Mouse (Mus musculus) MEL (cell line): ENCODE data around the gene Fem1a. TPM values are rescaled to one million over a fixed set of nuclear protein-coding genes. Genes with fewer than 3 reads are reported as not detected.

ENCODE experiments used
- DNase-seq: peaks from one replicate; pipeline ENCODE4 v3.0.0; 2011; ENCODE audit warnings: low read depth, low spot score
- H3K27ac ChIP-seq: 2 replicates; pipeline ENCODE4 v1.5.1; 2012; ENCODE audit warnings: low read depth, mild to moderate bottlenecking, control low read depth, low read length, moderate library complexity; ENCODE audit not compliant: control insufficient read depth
- H3K27me3 ChIP-seq, 2 experiments: fragments of 150-350 bp in 1 of 2; sonication (generic) in 1 of 2; 2 replicates each; pipeline ENCODE4 v1.6.1; 2012; ENCODE audit warnings: low read length in 2 of 2, mild to moderate bottlenecking in 2 of 2, improper control_type of control experiment in 1 of 2, moderate library complexity in 1 of 2; ENCODE audit not compliant: insufficient read depth in 2 of 2, control insufficient read depth in 1 of 2
- H3K36me3 ChIP-seq, 2 experiments: 2 replicates each; pipeline ENCODE4 v1.6.1; 2012 to 2014; ENCODE audit warnings: low read length in 2 of 2, improper control_type of control experiment in 1 of 2, inconsistent platforms in 1 of 2, mild to moderate bottlenecking in 1 of 2; ENCODE audit not compliant: insufficient read depth in 2 of 2, control insufficient read depth in 1 of 2
- H3K4me1 ChIP-seq, 2 experiments: fragments of 150-350 bp in 1 of 2; sonication (generic) in 1 of 2; 2 replicates each; pipeline ENCODE4 v1.6.1; 2012; ENCODE audit warnings: low read length in 2 of 2, improper control_type of control experiment in 1 of 2, mild to moderate bottlenecking in 1 of 2; ENCODE audit not compliant: insufficient read depth in 2 of 2, control insufficient read depth in 1 of 2
- H3K4me3 ChIP-seq, 2 experiments: fragments of 150-350 bp in 1 of 2; sonication (generic) in 1 of 2; 2 replicates each; pipeline ENCODE4 v1.5.1; 2012; ENCODE audit warnings: low read depth in 2 of 2, low read length in 2 of 2, mild to moderate bottlenecking in 2 of 2, moderate library complexity in 2 of 2, control low read depth in 1 of 2, improper control_type of control experiment in 1 of 2; ENCODE audit not compliant: control insufficient read depth in 1 of 2, insufficient read depth in 1 of 2
- H3K79me2 ChIP-seq: 2 replicates; pipeline ENCODE4 v1.6.1; 2012; ENCODE audit warnings: mild to moderate bottlenecking, low read length, moderate library complexity; ENCODE audit not compliant: control insufficient read depth, poor library complexity, insufficient read depth
- H3K9ac ChIP-seq: 2 replicates; pipeline ENCODE4 v1.6.1; 2012; ENCODE audit warnings: low read depth, mild to moderate bottlenecking, control low read depth, low read length, moderate library complexity; ENCODE audit not compliant: control insufficient read depth, poor library complexity, severe bottlenecking
- H3K9me3 ChIP-seq: fragments of 150-350 bp; sonication (generic); replicated peaks from 2 replicates; pipeline ENCODE4 v1.6.1; 2012; ENCODE audit warnings: mild to moderate bottlenecking, low read length, improper control_type of control experiment, moderate library complexity; ENCODE audit not compliant: insufficient read depth
- CHD1 ChIP-seq: IDR thresholded peaks from 2 replicates; pipeline ENCODE4 v1.6.1; 2012; ENCODE audit warnings: low read depth, mild to moderate bottlenecking, inconsistent platforms, low read length, improper control_type of control experiment
- CHD2 ChIP-seq: IDR thresholded peaks from 2 replicates; pipeline ENCODE4 v1.6.1; 2011; ENCODE audit warnings: low read length, improper control_type of control experiment
- CTCF ChIP-seq, 3 experiments: IDR thresholded peaks in 2 of 3; conservative IDR thresholded peaks in 1 of 3; 2 replicates each; pipeline ENCODE4 v1.5.1; 2011 to 2012; ENCODE audit warnings: low read length in 3 of 3, low read depth in 2 of 3, mild to moderate bottlenecking in 2 of 3, improper control_type of control experiment in 1 of 3, inconsistent platforms in 1 of 3, mixed read lengths in 1 of 3, moderate library complexity in 1 of 3; ENCODE audit not compliant: control insufficient read depth in 1 of 3, insufficient read depth in 1 of 3, poor library complexity in 1 of 3, severe bottlenecking in 1 of 3
- E2F4 ChIP-seq: IDR thresholded peaks from 2 replicates; pipeline ENCODE4 v1.6.1; 2011; ENCODE audit warnings: low read depth, low read length, improper control_type of control experiment, borderline replicate concordance
- ETS1 ChIP-seq: IDR thresholded peaks from 2 replicates; pipeline ENCODE4 v1.6.1; 2012; ENCODE audit warnings: low read depth, mild to moderate bottlenecking, inconsistent platforms, low read length, improper control_type of control experiment, moderate library complexity
- GABPA ChIP-seq: IDR thresholded peaks from 2 replicates; pipeline ENCODE4 v1.6.1; 2012; ENCODE audit warnings: low read depth, mild to moderate bottlenecking, inconsistent platforms, low read length, improper control_type of control experiment, moderate library complexity
- JUND ChIP-seq: IDR thresholded peaks from 2 replicates; pipeline ENCODE4 v1.6.1; 2011; ENCODE audit warnings: low read depth, mild to moderate bottlenecking, improper control_type of control experiment, low read length
- KAT2A ChIP-seq: conservative IDR thresholded peaks from 2 replicates; pipeline ENCODE4 v1.6.1; 2012; ENCODE audit warnings: low read depth, low read length, improper control_type of control experiment, inconsistent platforms
- MAFK ChIP-seq: IDR thresholded peaks from 2 replicates; pipeline ENCODE4 v1.6.1; 2011; ENCODE audit warnings: low read depth, mild to moderate bottlenecking, low read length, improper control_type of control experiment, borderline replicate concordance
- MAZ ChIP-seq: IDR thresholded peaks from 2 replicates; pipeline ENCODE4 v1.6.1; 2012; ENCODE audit warnings: low read depth, mild to moderate bottlenecking, inconsistent platforms, low read length, improper control_type of control experiment
- MEF2A ChIP-seq: IDR thresholded peaks from 2 replicates; pipeline ENCODE4 v1.6.1; 2014; ENCODE audit warnings: low read depth, mild to moderate bottlenecking, inconsistent platforms, low read length, improper control_type of control experiment; ENCODE audit not compliant: poor library complexity, insufficient replicate concordance, severe bottlenecking; ENCODE audit errors: extremely low read depth
- MYB ChIP-seq: IDR thresholded peaks from 2 replicates; pipeline ENCODE4 v1.6.1; 2011; ENCODE audit warnings: mild to moderate bottlenecking, low read depth, low read length, improper control_type of control experiment
- POLR2A ChIP-seq, 2 experiments: IDR thresholded peaks; 2 replicates each; pipeline ENCODE4 v1.6.1; 2011 to 2012; ENCODE audit warnings: low read length in 2 of 2, mild to moderate bottlenecking in 2 of 2, control low read depth in 1 of 2, improper control_type of control experiment in 1 of 2, low read depth in 1 of 2, moderate library complexity in 1 of 2; ENCODE audit not compliant: control insufficient read depth in 1 of 2, insufficient read depth in 1 of 2, poor library complexity in 1 of 2
- POLR2AphosphoS2 ChIP-seq: IDR thresholded peaks from 2 replicates; pipeline ENCODE4 v1.6.1; 2011; ENCODE audit warnings: low read length, improper control_type of control experiment
- TAL1 ChIP-seq: IDR thresholded peaks from 2 replicates; pipeline ENCODE4 v1.6.1; 2012; ENCODE audit warnings: mild to moderate bottlenecking, inconsistent platforms, low read length, moderate library complexity, mixed read lengths
- USF1 ChIP-seq: IDR thresholded peaks from 2 replicates; pipeline ENCODE4 v1.6.1; 2014; ENCODE audit warnings: low read depth, mild to moderate bottlenecking, inconsistent platforms, low read length, improper control_type of control experiment, moderate library complexity
- USF2 ChIP-seq, 2 experiments: IDR thresholded peaks; 2 replicates each; pipeline ENCODE4 v1.6.1; 2011 to 2012; ENCODE audit warnings: improper control_type of control experiment in 2 of 2, low read length in 2 of 2, borderline replicate concordance in 1 of 2, inconsistent platforms in 1 of 2, low read depth in 1 of 2, mild to moderate bottlenecking in 1 of 2; ENCODE audit not compliant: insufficient read depth in 1 of 2
- ZC3H11A ChIP-seq: IDR thresholded peaks from 2 replicates; pipeline ENCODE4 v1.6.1; 2012; ENCODE audit warnings: low read depth, mild to moderate bottlenecking, inconsistent platforms, low read length, improper control_type of control experiment
- polyA plus RNA-seq, 2 experiments: library from polyadenylated mRNA; stranded (reverse) in 1 of 2; unstranded in 1 of 2; fragments of >175 nt in 1 of 2; fragments of >200 nt in 1 of 2; gene quantifications; 2 replicates each; pipeline versions ENCODE4 v1.2.1 to v1.2.4; 2012; ENCODE audit warnings: low replicate concordance in 2 of 2, low read depth in 1 of 2; ENCODE audit not compliant: insufficient read length in 2 of 2, insufficient read depth in 1 of 2, missing spikeins in 1 of 2
- total RNA-seq: library from RNA; depleted of rRNA; stranded (reverse); fragments of 300-350 nt; gene quantifications from 2 replicates; pipeline ENCODE4 v1.2.3, GENCODE M21; 2012

The Fem1a gene
- total and polyA plus RNA-seq, 3 experiments, result 17.1 to 21.5 TPM; not detected in 1

- TF ChIP-seq CHD1 (no peak), CTCF (IDR thresholded peaks at IDR 0.05 in 2 of 3, conservative IDR thresholded peaks at IDR 0.05 in 1 of 3; ENCODE audit: control insufficient read depth in 1 of 3, insufficient read depth in 1 of 3, low read depth in 2 of 3, low read length in 3 of 3, poor library complexity in 1 of 3, severe bottlenecking in 1 of 3) (peak in 2 of 3 experiments; percentile 21 to 38; a peak in 3 of 6 replicates), E2F4 (no peak)
- Histone ChIP-seq H3K4me3 (no peak overlapping the region), H3K27me3 (no peaks in the 10 kb centered on the region), H3K9ac (0 out of 2 replicates have a peak overlapping the region, but pooled peaks have one; percentile 5), H3K79me2 (peaks cover 39% of the 10 kb centered on the region), H3K9me3 (no peaks in the 10 kb centered on the region), H3K4me1 (peaks cover 0 to 15% of the 10 kb centered on the region in 2 experiments; a peak in 2 of 4 replicates), H3K36me3 (peaks cover 2 to 9% of the 10 kb centered on the region in 2 experiments), H3K27ac (no peak overlapping the region)
- no peak for DNase-seq
Measured at GRCm38 (mm10) chr17:56305826-56306225, 49.2 kb downstream of the Fem1a start.

GRCm38 (mm10) chr17:56308088-56308487, 51.5 kb downstream of the Fem1a start:
- no peak for DNase-seq
- no peaks in the 10 kb centered on the region for H3K27me3 ChIP-seq
- no peaks in the 10 kb centered on the region for H3K9me3 ChIP-seq
- no peak overlapping the region for H3K9ac ChIP-seq
- H3K4me1 ChIP-seq, result peaks cover 0 to 9% of the 10 kb centered on the region in 2 experiments; a peak in 1 of 4 replicates
- no peak overlapping the region for H3K27ac ChIP-seq
- no peak overlapping the region for H3K4me3 ChIP-seq
- H3K79me2 ChIP-seq, result peaks cover 39% of the 10 kb centered on the region
- TF ChIP-seq CHD2 (no peak), TAL1 (no peak), MEF2A (no peak), CTCF (IDR thresholded peaks at IDR 0.05 in 2 of 3, conservative IDR thresholded peaks at IDR 0.05 in 1 of 3; ENCODE audit: control insufficient read depth in 1 of 3, insufficient read depth in 1 of 3, low read depth in 2 of 3, low read length in 3 of 3, poor library complexity in 1 of 3, severe bottlenecking in 1 of 3) (no peak), USF1 (no peak), MAFK (no peak), JUND (no peak), POLR2A (IDR thresholded peaks at IDR 0.05; ENCODE audit: control insufficient read depth in 1 of 2, insufficient read depth in 1 of 2, low read depth in 1 of 2, low read length in 2 of 2, poor library complexity in 1 of 2) (no peak), KAT2A (no peak), POLR2AphosphoS2 (no peak), ZC3H11A (no peak), ETS1 (no peak), MYB (no peak), USF2 (IDR thresholded peaks at IDR 0.05; ENCODE audit: borderline replicate concordance in 1 of 2, insufficient read depth in 1 of 2, low read depth in 1 of 2, low read length in 2 of 2) (no peak), GABPA (no peak), MAZ (no peak)
- H3K36me3 ChIP-seq, result peaks cover 6 to 9% of the 10 kb centered on the region in 2 experiments
